Mouse (Mus musculus): Measurements from ENCODE around the gene Krt16.
"Not testable (repeated sequence)": the region's sequence is repeated elsewhere in the genome, so short reads cannot be mapped to it uniquely, and the experiment has no call there.

The Krt16 gene

GRCm38 (mm10) chr11:100255514-100255913 is 6.8 kb upstream of the Krt16 start:
- no peak for DNase-seq

- DNase-seq, result no peak
Observed at GRCm38 (mm10) chr11:100254360-100255090, 5.8 kb upstream of the Krt16 start.

- not testable (repeated sequence) for DNase-seq
Observed at GRCm38 (mm10) chr11:100246471-100246870, 2.2 kb downstream of the Krt16 start.

- not testable (repeated sequence) for DNase-seq
Observed at GRCm38 (mm10) chr11:100240272-100240671, 8.4 kb downstream of the Krt16 start.

- no peak for DNase-seq
Observed at GRCm38 (mm10) chr11:100221741-100222140, 27.0 kb downstream of the Krt16 start.

GRCm38 (mm10) chr11:100219304-100219703 is 29.4 kb downstream of the Krt16 start:
- no peak for DNase-seq

GRCm38 (mm10) chr11:100208542-100208941 is 40.2 kb downstream of the Krt16 start:
- DNase-seq, result no peak

GRCm38 (mm10) chr11:100207498-100207897 is 41.2 kb downstream of the Krt16 start, which contains the start of gene Krt14:
Gene Krt14, minus strand, starts transcription at chr11:100207548.
- DNase-seq, result no peak

GRCm38 (mm10) chr11:100203448-100203847 is 45.3 kb downstream of the Krt16 start:
- DNase-seq, result peak; percentile 39

GRCm38 (mm10) chr11:100202906-100203305 is 45.8 kb downstream of the Krt16 start:
- no peak for DNase-seq

- peak; percentile 62 for DNase-seq
Observed at GRCm38 (mm10) chr11:100200104-100200820, 48.4 kb downstream of the Krt16 start.

GRCm38 (mm10) chr11:100198666-100199065 is 50.0 kb downstream of the Krt16 start:
- no peak for DNase-seq
